Mouse (Mus musculus): Measurements from ENCODE around the gene Wdfy1. TPM values are rescaled to one million over a fixed set of nuclear protein-coding genes. Genes with fewer than 3 reads are reported as not detected.

Gene Wdfy1
- polyA plus RNA-seq, 1 experiment: 22.5 TPM

GRCm38 (mm10) chr1:79713081-79713480, 62.9 kb downstream of the Wdfy1 start:
- H3K27ac ChIP-seq (ENCODE audit: control insufficient read depth, insufficient read depth, low read depth, low read length, poor library complexity): no peak overlapping the region
- 82% methylated on average over 5 of the region's 5 CpGs for WGBS
- H3K4me3 ChIP-seq (replicated peaks; ENCODE audit: control insufficient read depth, low read depth, low read length): no peak overlapping the region
- TF ChIP-seq CTCF (IDR thresholded peaks at IDR 0.05; ENCODE audit: control insufficient read depth, insufficient read depth, low read length) (no peak), POLR2A (IDR thresholded peaks at IDR 0.05; ENCODE audit: borderline replicate concordance, control insufficient read depth, low read depth, low read length) (no peak)
- peaks cover 4% of the 10 kb centered on the region for H3K4me1 ChIP-seq (ENCODE audit: control insufficient read depth, insufficient read depth, low read length)

DNA sequence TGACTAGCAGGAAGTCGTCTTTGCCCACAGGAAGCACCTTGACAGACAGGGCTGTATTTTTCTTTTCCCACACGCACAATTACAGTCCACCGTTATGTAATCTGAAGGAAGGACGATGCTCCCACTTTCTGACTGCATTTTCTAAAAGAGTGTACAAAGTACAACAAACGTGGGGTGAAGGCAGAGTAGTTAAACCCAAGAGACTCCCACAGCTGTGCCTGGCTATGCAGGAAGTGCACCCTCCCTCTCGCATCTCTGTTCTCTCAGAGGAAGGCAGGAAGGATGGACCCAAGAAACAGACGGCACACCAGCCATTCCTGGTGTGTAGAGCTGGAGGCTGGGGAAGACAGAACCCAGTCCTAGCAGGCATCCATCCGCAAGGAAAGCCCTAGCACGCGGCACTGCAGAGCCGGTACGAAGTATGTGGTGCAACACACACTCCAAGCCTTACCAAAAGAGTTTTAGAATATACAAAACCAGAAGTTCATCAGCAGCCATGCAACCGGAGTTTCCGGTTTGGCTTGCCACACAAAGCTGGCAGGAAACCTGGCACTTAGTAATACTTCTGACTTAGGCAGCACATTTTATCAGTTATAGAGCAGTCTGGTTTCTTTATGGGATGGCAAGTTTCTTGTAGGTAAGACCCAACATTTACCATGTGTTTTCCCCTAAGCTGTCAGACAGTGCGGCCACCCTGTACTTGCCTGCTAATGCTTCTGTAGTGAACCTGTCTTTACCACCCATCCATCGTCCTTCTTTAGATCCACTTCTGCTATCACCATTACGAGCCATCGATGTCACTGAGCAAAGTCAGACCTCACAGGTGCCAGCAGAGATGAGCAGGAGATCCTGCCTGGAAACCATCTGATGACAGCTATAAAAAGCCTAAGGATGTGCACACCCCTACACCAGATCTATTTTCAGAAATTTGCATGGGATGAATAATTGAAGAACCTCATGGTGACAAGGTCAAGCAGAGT, 64.5 kb downstream of the Wdfy1 start:
- no peak for TF ChIP-seq CTCF (IDR thresholded peaks at IDR 0.05; ENCODE audit: control insufficient read depth, insufficient read depth, low read length)
- TF ChIP-seq POLR2A (IDR thresholded peaks at IDR 0.05; ENCODE audit: borderline replicate concordance, control insufficient read depth, low read depth, low read length): no peak
- H3K4me3 ChIP-seq (replicated peaks; ENCODE audit: control insufficient read depth, low read depth, low read length): peak overlapping the region; percentile 59
- 2% methylated on average over 18 of the region's 18 CpGs for WGBS

DNA sequence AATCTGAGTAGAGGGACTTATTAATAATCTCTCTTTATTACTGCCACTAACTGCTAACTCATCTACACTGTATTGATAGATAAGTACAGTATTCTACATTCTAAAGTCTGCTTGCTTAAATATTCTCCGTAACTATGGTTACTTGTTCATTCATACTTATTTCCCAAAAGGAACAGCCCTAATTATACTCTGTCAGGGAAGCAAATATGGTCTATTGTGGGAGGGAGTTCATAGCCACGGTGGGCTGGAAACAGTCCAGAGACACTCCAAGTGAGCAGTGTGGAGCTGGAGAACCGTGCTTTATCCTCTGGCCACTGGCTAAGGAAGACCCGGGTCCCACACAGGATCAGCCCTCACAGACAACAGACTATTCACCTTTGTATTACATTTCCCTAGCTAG, 65.3 kb downstream of the Wdfy1 start:
- 5% methylated on average over 4 of the region's 4 CpGs for WGBS
- no peak for TF ChIP-seq POLR2A (IDR thresholded peaks at IDR 0.05; ENCODE audit: borderline replicate concordance, control insufficient read depth, low read depth, low read length)
- no peak for TF ChIP-seq CTCF (IDR thresholded peaks at IDR 0.05; ENCODE audit: control insufficient read depth, insufficient read depth, low read length)
- Histone ChIP-seq H3K4me3 (replicated peaks; ENCODE audit: control insufficient read depth, low read depth, low read length) (no peak overlapping the region), H3K27ac (ENCODE audit: control insufficient read depth, insufficient read depth, low read depth, low read length, poor library complexity) (peak overlapping the region; percentile 42), H3K4me1 (ENCODE audit: control insufficient read depth, insufficient read depth, low read length) (peaks cover 4% of the 10 kb centered on the region)

More for the DNA sequence above, 64.5 kb downstream of the Wdfy1 start:
- peak overlapping the region; percentile 88 for H3K27ac ChIP-seq (ENCODE audit: control insufficient read depth, insufficient read depth, low read depth, low read length, poor library complexity)
- H3K4me1 ChIP-seq (ENCODE audit: control insufficient read depth, insufficient read depth, low read length): peaks cover 4% of the 10 kb centered on the region

GRCm38 (mm10) chr1:79710216-79710615, 65.7 kb downstream of the Wdfy1 start:
- Histone ChIP-seq H3K4me3 (replicated peaks; ENCODE audit: control insufficient read depth, low read depth, low read length) (no peak overlapping the region), H3K4me1 (ENCODE audit: control insufficient read depth, insufficient read depth, low read length) (peaks cover 4% of the 10 kb centered on the region), H3K27ac (ENCODE audit: control insufficient read depth, insufficient read depth, low read depth, low read length, poor library complexity) (0 out of 2 replicates have a peak overlapping the region, but pooled peaks have one; percentile 1)
- TF ChIP-seq CTCF (IDR thresholded peaks at IDR 0.05; ENCODE audit: control insufficient read depth, insufficient read depth, low read length) (no peak), POLR2A (IDR thresholded peaks at IDR 0.05; ENCODE audit: borderline replicate concordance, control insufficient read depth, low read depth, low read length) (no peak)
- WGBS: 42% methylated on average over 8 of the region's 8 CpGs

DNA sequence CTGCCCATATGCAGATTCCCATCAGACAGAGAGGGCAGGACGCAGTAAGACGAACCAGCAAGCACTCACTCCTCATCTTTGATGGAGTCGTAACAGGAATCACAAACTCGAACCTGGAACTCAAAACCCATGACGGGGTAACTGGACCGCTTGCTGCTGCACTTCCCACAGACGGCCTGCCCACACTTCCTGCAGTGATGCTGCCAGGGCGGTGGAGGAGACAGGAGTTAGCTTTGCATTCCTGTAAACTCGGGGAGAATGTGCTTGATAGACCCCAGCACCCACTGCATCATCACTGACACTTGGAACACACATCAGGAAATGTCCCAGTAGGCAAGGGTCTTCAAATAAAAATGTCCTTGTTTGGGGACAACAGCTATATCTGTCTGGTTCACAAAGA, 68.6 kb downstream of the Wdfy1 start:
- TF ChIP-seq POLR2A (IDR thresholded peaks at IDR 0.05; ENCODE audit: borderline replicate concordance, control insufficient read depth, low read depth, low read length) (no peak), CTCF (IDR thresholded peaks at IDR 0.05; ENCODE audit: control insufficient read depth, insufficient read depth, low read length) (no peak)
- H3K4me1 ChIP-seq (ENCODE audit: control insufficient read depth, insufficient read depth, low read length): peaks cover 4% of the 10 kb centered on the region
- 73% methylated on average over 9 of the region's 9 CpGs for WGBS
- no peak overlapping the region for H3K27ac ChIP-seq (ENCODE audit: control insufficient read depth, insufficient read depth, low read depth, low read length, poor library complexity)
- H3K4me3 ChIP-seq (replicated peaks; ENCODE audit: control insufficient read depth, low read depth, low read length): no peak overlapping the region

GRCm38 (mm10) chr1:79706707-79707106, 69.2 kb downstream of the Wdfy1 start:
- Histone ChIP-seq H3K4me3 (replicated peaks; ENCODE audit: control insufficient read depth, low read depth, low read length) (no peak overlapping the region), H3K27ac (ENCODE audit: control insufficient read depth, insufficient read depth, low read depth, low read length, poor library complexity) (no peak overlapping the region), H3K4me1 (ENCODE audit: control insufficient read depth, insufficient read depth, low read length) (peaks cover 2% of the 10 kb centered on the region)
- TF ChIP-seq CTCF (IDR thresholded peaks at IDR 0.05; ENCODE audit: control insufficient read depth, insufficient read depth, low read length) (no peak), POLR2A (IDR thresholded peaks at IDR 0.05; ENCODE audit: borderline replicate concordance, control insufficient read depth, low read depth, low read length) (no peak)
- 77% methylated on average over 3 of the region's 3 CpGs for WGBS

- WGBS: 84% methylated on average over 2 of the region's 2 CpGs
- Histone ChIP-seq H3K4me1 (ENCODE audit: control insufficient read depth, insufficient read depth, low read length) (no peaks in the 10 kb centered on the region), H3K27ac (ENCODE audit: control insufficient read depth, insufficient read depth, low read depth, low read length, poor library complexity) (no peak overlapping the region), H3K4me3 (replicated peaks; ENCODE audit: control insufficient read depth, low read depth, low read length) (no peak overlapping the region)
- TF ChIP-seq CTCF (IDR thresholded peaks at IDR 0.05; ENCODE audit: control insufficient read depth, insufficient read depth, low read length): no peak
- no peak for TF ChIP-seq POLR2A (IDR thresholded peaks at IDR 0.05; ENCODE audit: borderline replicate concordance, control insufficient read depth, low read depth, low read length)
Observed at GRCm38 (mm10) chr1:79704672-79705071, 71.3 kb downstream of the Wdfy1 start.

DNA sequence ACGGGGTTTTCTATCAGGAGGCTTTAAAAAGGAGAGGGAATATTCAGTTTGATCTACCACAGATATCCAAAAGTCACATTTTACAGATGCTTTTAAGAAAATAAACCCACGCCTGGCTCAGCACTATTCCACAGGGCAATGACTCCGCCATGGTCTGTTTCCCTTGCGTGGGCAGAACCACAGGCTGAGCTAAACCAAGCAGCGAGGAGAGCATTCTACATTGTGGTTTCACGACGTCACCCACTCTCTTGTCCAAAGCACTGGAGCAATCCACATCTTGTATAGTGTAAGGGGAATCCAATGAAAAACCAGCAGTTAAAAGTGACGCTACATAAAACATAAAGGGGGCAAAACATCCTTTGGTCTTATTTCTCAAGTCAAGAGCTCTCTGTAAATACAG, 72.4 kb downstream of the Wdfy1 start:
- H3K4me1 ChIP-seq (ENCODE audit: control insufficient read depth, insufficient read depth, low read length): no peaks in the 10 kb centered on the region; the same call in 1 of the 2 replicates
- H3K4me3 ChIP-seq (replicated peaks; ENCODE audit: control insufficient read depth, low read depth, low read length): no peak overlapping the region
- H3K27ac ChIP-seq (ENCODE audit: control insufficient read depth, insufficient read depth, low read depth, low read length, poor library complexity): no peak overlapping the region
- TF ChIP-seq CTCF (IDR thresholded peaks at IDR 0.05; ENCODE audit: control insufficient read depth, insufficient read depth, low read length) (no peak), POLR2A (IDR thresholded peaks at IDR 0.05; ENCODE audit: borderline replicate concordance, control insufficient read depth, low read depth, low read length) (no peak)
- 61% methylated on average over 8 of the region's 8 CpGs for WGBS

Data from bone marrow, adult 2 months (tissue).